Mouse (Mus musculus): ENCODE measurements around the gene Apold1. TPM values are rescaled to one million over a fixed set of nuclear protein-coding genes. Genes with fewer than 3 reads are reported as not detected.

The Apold1 gene
- total RNA-seq (2021) = 1 to 10 TPM; 7.0 to 7.6 TPM
- long read RNA-seq, experiment 1, partial matches to known transcripts = 3 of 7 reads
- long read RNA-seq, experiment 1, other reads (novel, unspliced or antisense) = 0 of 7 reads
- long read RNA-seq, experiment 2, partial matches to known transcripts = 4 of 7 reads
- long read RNA-seq, experiment 2, other reads (novel, unspliced or antisense) = 0 of 7 reads

DNA sequence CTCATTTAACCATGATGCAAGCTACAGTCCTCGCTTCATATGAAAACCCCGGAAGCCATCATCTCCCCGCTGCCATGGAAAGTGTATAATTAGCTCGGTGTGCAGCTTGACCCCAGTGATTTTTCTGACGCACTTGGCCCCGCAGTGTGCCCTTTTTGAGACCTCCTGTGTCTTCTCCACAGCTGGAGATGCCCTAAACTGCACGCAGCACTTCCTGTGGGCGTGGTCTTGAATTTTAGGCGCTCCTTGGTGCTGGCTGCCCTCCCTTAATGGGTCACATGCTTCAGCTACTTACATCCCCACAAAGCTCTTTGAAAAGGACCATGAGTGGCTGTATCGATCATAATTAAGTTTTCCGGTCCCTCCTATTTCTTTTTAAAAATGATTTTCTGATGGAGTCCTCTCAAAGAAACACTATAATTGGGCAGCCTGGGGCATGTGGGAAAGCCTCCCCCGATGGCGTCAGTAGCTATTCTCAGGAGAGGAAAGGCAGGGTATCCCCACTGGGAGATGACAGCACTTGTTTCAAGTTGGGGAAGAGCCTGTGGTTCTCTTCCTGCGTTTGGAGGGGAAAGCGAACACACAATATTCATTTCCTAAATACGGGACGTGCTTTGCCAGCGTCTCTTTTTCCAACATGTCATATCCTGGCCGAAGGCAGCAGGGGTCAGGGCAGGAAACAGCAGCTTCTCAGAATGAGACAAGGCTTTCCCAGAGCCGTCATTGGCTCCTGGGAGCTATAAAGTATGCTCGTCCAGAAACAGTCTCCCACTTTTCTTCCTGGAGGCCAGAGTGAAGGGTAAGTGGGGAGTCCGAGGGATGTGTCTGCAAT lies at the start of gene Apold1:
TSS of gene Apold1 (plus strand) at position 488 of the 832 bp plus-strand sequence.
- DNase-seq (ENCODE audit: low spot score in 2 of 2) = no peak

DNA sequence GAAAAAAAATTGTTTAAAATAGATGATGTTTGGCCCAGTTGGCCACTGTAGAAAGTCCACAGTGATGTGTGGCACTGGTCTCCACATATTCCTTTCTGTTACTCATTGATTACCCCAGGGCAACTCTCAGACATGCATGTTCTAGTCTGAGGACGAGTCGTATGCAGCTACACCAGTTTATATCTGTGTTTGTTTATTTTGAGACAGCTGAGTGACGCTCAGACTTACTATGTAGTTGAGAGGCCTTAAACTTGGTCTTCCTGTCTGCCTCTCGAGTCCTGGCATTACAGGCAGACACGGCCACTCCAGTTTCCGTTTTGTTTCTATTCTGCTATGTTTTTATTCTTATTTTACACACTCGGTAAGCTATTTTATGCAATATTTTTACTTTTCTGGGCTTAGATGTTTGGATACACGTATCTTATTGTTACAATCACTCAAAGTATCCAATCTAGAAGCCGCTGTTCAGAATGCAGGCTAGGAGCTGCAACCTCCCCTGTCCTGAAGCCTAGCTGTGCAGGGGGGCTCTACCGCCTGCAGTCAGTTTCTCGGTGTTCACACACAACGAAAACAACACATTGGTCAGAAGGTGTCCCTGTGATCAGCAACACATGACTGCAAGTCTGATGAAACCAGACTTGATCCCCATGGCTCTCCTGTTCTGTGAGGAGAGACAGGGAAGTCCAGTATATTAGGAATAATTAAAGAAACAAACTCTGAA lies 48.9 kb upstream of the Apold1 start:
- DNase-seq (ENCODE audit: low spot score in 2 of 2) = no peak

DNA sequence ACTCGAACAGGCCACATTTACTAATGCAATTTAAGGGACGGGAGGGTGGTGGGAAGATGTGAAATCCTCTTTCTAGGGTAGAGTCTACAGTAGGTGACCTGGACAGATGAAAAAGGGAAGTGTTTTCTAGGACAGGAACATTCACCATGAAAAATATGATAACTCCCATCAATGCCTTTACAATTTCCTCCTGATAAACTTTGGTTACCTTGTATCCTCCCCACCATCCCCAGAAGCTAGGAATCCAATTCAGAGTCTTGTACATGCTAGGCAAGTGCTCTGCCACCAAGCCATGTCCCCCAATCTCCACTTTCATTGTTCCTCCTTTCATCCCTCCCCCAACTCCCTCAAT lies 48.3 kb upstream of the Apold1 start:
- DNase-seq (ENCODE audit: low spot score in 2 of 2) = no peak

DNA sequence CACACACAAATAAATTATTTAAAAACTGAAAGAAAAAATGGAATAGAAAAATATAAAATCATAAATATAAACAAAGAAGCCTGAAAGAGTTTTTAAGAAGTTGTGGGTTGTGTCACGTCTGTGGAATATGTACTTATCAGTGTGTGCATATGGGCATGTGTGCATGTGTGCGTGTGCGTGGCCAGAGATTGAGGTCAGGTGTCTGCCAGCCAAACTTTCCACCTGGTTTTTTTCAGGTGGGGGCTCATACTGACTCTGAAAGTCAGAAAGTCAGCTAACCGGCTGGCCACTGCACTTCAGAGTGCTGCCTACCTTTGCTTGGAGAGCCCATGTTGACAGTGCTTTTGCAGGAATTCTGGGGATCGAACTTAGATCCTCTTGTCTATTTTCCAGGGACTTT lies 47.2 kb upstream of the Apold1 start:
- DNase-seq (ENCODE audit: low spot score in 2 of 2) = no peak

DNA sequence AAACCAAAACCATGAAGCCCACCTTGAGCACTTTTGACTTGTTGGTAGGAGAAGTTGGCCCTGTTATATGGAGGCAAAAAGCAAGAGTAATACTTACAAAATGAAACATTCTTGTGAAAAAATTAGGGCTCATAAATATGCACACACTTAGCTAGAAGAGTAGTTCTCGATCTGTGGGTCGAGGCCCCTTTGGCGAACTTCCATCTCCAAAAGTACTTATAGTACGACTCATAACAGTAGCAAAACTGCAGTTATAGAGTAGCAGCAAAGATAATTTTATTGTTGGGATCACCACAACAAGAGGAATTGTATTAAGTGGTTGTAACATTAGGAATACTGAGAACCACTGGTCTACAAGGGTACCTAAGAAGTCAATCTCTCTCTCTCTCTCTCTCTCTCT lies 41.7 kb upstream of the Apold1 start:
- no peak for DNase-seq (ENCODE audit: low spot score in 2 of 2)

DNA sequence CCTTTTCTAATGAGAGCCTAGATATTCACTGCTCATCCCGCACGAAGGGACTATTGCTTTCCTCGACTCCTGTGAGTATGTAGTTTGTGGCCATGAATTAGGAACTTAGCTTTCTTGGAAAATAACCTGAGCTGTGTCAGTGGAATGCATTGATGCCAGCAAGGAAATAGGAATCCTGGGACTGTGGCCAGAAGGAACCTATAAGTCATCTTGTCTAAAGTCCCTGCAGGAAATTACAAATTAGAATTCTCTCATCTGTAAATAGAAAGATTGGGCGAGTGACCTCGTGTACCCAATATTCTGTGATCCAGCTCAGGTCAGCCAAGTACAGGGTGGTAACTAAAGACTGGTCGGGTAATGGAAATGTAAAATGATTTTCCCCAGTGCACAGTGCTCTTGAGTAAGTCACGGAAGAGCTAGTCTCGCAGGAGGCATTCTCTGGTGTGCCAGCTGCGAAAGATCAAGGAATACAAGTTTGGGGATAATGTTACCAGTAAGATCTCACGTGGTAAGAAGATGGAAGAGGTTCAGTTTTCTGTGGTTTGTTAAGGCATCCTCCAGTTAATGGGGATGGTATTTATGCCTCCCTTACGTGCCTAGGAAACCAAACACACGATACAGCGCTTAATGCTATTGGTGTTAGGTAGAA lies 37.6 kb upstream of the Apold1 start:
- no peak for DNase-seq (ENCODE audit: low spot score in 2 of 2)

DNA sequence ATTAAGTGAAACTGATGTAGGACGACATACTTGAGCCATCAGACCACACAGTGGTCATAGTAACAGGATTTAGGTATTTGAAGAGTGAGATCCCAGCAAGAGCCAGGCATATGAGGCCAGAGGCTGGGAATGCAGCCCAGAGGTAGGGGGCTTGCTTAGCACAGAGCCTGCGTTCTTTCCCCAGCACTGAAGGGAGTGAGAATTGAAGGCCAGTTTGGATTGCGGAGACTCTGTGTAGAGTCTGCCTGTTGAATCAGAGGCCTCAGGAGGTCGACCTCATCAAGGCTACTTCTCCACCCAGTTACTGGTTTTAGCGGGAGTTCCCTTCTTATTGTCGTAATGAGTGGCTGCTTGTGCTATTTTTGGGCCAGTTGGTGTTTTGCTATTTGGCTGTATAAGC lies 35.5 kb upstream of the Apold1 start:
- DNase-seq (ENCODE audit: low spot score in 2 of 2) = no peak

DNA sequence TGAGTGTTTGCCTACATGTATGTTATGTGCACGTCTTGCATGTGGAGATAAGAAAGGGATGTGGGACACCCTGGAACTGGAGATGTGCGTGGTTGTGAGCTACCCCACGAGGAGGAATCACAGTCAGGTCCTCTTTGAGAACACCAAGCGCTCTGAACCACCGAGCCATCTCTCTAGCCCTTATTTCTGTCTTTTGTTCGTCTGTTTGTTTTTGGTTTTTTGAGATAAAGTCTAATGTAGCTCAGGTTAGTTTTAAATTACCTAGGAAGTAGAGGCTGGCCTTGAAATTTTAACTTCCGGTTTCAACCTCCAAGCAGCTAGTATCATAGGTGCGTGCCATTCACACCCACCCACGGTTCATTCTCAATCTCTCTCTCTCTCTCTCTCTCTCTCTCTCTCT lies 34.7 kb upstream of the Apold1 start:
- DNase-seq (ENCODE audit: low spot score in 2 of 2) = no peak

DNA sequence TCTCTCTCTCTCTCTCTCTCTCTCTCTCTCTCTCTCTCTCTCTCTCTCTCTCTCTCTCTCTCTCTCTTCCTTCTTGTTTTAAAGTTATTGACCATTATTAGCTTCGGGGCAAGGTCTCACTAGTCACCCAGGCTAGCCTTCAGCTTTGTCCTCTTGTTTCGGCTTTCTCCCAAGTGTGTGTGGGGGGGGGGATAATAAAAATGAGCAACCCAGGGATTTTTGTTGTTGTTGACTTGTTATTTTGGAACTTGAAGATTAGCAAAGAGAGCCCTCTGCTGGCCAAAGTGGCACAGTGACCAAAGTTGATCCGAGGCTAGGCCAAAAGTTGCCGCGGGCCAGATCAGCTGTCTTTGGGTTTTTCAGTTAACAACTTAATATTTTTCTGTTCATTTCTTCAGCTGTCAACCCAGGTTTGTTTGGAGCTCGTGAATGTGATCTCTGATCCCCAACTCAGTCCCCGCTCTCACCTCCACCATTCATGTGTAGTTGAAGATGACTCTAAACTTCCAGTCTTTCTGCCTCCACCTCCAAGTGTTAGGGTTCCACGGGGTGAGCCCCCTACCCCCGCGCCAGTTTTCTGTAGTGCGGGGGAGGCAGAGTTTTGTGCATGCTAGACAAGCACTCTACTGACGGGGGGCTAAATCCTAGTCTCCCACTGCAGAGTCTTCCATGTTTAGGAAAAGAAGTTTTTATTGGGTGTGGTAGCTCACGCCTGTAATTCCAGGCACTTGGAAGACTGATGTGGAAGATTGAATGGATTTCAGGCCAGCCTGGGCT lies 34.0 kb upstream of the Apold1 start:
- DNase-seq (ENCODE audit: low spot score in 2 of 2) = peak; percentile 35 to 69

DNA sequence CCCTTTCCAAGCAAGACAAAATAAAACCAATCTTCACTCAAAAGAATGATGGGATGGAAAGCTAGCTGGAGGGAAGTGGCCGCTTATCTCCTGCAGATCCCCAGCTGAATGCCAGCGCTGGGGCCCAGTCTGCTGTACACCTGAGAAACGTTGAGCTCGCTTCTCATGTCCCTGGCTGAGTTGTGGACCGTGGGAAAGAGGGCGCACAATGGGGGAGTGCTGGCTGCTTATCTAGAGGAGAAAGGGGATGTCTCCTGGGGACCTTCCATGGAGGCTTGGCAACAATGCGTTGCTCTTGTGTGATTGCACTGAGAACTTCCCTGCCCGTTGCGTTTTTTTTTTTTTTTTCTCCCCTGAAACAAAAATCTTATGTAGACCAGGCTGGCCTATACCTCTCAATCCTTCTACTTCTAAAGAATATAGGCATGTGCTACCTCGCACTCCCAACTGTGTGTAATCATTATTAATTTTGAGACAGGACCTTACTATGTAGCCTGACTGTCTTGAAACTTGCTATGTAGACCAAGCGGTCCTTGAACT lies 32.9 kb upstream of the Apold1 start:
- no peak for DNase-seq (ENCODE audit: low spot score in 2 of 2)

DNA sequence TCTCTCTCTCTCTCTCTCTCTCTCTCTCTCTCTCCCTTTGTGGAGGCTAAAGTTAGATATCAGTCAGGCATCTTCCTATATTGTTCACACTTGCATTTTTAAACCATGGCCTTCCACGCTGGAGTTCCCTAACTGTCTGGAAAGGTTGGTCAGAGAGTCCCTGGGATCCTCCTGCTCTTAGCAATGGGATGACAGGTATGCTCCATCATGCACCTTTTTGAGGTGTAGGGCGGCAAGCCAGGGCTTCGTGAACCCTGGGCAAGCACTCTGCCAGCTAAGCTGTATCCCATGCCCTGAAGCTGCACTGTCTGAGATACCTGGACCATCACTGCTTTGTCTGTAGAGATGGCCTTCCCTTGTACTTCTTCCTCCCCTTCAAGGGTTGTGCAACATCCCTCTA lies 32.3 kb upstream of the Apold1 start:
- no peak for DNase-seq (ENCODE audit: low spot score in 2 of 2)

DNA sequence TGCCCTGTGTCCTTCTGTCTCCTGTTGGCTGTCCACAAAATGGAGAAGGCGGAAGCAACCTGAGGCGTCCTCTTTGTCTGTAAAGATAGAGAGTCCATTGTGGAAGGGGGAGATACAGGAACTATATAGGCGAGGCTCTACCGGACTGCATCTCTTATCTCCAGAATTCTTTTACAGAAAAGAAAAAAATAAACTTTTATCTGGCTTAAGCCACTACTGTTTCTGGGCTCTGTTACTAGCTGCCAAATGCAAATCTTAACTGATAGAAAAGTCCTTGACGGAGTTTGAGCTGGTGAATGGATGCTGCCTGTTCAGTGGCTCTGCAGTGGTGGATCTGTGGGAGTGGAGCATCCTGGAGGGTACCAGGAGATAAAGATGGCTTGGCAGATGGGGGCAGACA lies 30.2 kb upstream of the Apold1 start:
- no peak for DNase-seq (ENCODE audit: low spot score in 2 of 2)

DNA sequence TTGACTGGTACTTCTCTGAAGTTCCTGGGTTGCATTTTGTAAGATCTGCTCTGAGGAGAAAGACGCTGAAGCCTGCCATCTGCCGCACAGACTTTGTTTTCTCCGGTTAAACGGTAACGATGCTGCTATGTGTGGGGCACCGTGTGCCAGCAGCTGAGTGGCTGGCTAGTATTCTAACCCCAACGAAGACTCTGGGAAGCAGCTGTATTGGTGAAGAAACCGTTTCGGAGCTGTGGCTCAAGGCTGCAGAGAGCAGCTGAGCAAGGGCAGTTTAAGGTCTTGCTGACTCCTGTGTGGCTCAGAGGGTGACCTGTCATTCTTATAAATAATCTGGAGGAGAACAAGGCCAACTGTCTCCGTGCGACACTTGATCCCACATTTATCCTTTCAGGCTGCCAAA lies 27.5 kb upstream of the Apold1 start:
- no peak for DNase-seq (ENCODE audit: low spot score in 2 of 2)

DNA sequence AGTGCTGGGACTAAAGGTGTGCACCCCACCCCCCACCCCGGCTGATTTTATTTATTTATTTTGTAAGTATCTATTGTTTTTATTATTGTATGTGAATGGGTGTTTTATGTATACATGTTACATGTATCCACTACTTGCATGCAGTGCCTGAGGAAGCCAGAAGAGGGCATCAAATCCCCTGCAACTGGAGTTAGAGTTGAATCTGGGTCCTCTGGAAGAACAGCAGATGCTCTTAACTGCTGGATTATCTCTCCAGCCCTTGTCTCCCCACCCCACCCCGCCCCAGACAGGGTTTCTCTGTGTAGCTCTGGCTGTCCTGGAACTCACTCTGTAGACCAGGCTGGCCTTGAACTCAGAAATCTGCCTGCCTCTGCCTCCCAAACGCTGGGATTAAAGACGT lies 25.1 kb upstream of the Apold1 start:
- no peak for DNase-seq (ENCODE audit: low spot score in 2 of 2)

DNA sequence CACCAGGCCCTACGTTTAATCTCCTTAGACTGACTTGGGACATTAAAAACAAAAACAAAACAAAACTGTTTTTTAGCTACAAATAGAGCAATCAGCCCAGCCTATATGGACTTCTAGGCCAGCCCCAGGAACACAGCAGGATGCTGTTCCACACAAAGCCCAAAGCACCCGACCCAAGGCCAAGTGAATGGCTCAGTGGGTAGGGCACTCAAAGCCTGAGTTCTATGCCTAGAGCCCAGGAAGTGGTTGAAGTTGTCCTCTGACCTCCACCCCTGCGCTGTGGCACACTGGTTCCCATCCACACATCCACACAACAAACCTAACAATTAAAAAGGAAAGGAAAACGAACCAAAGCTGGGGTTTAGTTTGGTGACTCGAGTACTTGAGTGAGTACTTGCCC lies 20.2 kb upstream of the Apold1 start:
- no peak for DNase-seq (ENCODE audit: low spot score in 2 of 2)

DNA sequence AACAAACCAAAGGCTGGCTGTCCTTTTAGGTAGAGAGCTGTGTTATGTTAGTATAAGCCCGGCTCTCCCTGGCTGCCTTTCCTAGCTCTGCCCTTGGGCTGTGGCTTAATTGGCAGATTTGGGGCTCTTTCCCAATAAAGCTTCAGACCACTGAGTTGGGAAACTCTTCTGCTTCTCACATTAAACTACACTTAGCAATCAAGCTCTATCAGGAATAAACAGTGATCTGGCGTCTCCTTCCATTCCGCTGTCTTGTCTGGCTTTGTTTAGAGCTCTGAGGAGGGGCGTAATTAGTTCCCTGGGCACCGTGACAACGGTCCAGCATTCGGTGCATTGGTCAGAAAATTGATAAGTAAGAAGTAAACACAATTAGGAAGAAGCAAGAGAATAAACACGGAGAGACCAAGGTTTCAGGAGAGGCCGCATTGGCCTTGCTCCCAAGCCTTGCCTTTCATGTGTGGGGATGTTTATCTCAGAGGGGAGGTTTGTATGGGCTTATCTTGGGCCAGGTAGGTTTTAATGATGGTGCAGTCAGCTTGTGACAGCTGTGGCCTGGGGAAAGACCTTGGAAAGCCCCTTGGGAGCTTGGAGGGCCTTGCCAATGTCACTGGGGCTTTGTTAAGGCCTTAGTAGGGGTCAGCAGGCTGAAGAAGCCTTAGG lies 19.5 kb upstream of the Apold1 start:
- DNase-seq (ENCODE audit: low spot score in 2 of 2) = no peak

DNA sequence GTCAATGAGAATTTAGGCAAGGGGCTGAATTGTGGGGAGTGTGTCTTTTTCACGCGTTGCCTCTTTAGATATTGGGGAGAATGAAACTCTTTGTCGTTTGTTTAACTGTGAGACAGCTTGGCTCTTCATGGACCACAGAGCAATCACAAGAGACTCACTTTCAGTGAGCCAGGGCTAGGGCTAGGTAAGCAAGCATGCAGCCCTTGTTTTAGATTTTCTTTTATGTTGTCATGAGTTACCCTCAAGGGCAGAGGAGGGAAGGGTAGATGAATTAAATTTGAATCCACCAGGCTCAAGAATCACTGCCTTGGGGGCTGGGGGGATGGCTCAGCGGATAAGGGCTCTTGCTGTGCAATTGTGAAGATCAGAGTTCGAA lies 19.0 kb upstream of the Apold1 start:
- no peak for DNase-seq (ENCODE audit: low spot score in 2 of 2)

DNA sequence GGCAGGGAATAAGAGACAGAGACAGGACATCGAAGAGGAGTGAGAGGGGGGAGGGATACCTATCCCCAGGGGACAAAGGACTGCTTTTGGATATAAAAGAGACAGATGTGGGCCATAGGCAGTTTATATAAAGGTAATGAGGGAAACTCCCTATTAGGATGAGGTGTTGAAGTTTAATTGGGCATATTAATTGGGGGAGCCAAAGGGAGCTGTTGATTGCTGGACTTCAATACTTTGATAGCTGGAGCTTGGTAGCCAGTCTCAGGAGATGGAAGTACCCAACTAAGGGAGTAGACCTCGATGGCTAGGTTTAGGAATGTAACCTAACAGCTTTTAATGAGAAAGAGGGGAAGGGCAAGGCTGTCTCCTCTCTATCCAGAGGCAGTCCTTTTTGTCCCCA lies 17.6 kb upstream of the Apold1 start:
- no peak for DNase-seq (ENCODE audit: low spot score in 2 of 2)

DNA sequence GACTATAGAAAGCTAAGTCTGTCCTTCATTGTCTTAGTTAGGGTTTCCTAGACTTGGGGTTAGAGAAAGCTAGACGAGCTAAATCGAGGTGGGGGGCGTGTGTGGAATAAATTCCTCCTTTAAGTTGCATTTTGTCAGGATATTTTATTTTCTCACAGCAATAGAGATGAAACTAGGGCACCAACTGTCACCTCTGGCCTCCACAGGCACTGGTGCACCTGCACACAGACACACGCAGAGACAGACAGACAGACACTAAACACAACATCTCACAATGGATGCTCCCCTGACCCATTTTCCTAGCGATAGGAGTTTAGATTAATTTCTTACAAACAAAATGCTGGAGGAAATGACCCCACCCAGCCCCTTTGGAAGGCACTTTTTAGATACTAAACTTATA lies 14.8 kb upstream of the Apold1 start:
- DNase-seq (ENCODE audit: low spot score in 2 of 2) = no peak

DNA sequence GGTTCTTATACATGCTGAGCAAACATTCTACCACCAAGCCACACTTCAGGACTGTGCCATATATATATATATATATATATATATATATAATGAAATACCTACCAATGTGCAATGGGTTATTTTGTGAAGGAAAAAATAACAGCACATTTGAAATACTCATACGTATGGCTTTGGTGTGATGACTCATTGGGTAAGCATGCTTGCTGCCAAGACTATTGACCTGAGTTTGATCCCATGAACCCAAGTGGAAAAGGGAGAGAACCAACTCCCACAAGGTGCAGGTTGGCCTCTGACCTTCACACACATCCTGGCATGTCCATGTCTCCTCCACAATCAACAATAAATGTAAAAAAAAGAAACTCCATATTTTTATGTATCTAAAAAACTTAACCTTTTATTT lies 13.2 kb upstream of the Apold1 start:
- DNase-seq (ENCODE audit: low spot score in 2 of 2) = no peak

Measured in gastrocnemius, postnatal 4 days (tissue).